Mouse (Mus musculus) telencephalon, adult 2 months (tissue): ENCODE measurements around the gene Pkd1l3.

Experiments used
- DNase-seq: peaks from one replicate; pipeline ENCODE4 v3.0.0-alpha.2; 2011; ENCODE audit warnings: low read depth, low spot score

Pkd1l3 gene

DNA sequence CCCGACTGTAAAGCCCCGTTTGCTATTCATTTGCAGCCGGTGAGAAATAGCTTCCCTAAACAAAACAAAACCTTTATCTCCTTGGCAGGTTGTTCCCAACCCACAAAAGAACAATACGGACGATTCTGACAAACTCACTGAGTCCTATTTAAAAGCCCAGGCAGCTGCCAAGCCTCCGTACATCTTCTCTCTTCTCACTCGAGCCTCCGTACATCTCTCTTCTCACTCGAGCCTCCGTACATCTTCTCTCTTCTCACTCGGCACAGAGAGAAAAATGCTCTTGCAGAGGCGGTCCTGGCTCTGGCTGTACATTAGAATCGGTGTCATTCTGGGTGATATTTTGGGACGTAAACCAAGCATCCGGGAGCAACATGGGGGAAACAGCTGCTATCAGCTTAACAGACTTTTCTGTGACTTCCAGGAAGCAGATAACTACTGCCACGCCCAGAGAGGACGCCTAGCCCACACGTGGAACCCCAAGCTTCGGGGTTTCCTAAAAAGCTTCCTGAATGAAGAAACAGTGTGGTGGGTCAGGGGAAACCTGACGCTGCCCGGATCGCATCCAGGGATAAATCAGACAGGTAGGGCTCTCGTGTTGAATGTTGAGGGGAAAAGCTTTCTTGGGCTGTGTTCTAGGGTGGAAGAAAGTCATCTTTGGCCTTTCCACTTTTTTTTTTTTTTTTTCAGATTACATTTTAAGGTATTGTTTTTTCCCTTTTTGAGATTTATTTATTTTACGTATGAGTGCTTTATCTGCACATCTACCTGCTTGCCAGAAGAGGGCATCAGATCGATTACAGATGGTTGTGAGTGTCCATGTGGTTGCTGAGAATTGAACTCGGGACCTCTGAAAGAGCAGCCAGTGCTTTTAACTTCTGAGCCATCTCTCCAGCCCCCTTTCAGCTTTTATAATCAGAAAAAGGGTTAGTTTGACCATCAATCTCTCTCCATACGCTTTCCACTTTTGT lies at the start of gene Pkd1l3:
Gene Pkd1l3 (plus strand): TSS at position 275 of the 968 bp plus-strand sequence.
- peak; percentile 39 for DNase-seq

DNA sequence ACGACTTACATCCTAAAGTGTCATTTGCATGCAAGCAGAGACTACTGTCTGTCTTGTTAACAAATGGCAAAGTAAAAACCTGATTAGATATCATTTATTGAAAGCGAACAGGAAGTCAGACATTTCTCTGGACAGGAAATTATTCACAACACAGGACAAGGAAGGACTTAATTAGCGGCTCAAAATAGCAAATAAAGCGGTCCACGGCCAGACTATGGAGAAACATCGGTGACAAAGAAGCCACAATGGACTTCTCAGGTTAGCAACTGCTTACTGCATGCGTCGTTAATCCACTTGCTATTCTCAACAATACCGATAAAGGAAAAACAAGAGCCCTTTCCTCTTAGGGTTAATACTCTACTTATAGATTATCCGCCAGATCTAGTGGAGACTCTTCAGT lies 49.6 kb upstream of the Pkd1l3 start:
- DNase-seq = no peak

DNA sequence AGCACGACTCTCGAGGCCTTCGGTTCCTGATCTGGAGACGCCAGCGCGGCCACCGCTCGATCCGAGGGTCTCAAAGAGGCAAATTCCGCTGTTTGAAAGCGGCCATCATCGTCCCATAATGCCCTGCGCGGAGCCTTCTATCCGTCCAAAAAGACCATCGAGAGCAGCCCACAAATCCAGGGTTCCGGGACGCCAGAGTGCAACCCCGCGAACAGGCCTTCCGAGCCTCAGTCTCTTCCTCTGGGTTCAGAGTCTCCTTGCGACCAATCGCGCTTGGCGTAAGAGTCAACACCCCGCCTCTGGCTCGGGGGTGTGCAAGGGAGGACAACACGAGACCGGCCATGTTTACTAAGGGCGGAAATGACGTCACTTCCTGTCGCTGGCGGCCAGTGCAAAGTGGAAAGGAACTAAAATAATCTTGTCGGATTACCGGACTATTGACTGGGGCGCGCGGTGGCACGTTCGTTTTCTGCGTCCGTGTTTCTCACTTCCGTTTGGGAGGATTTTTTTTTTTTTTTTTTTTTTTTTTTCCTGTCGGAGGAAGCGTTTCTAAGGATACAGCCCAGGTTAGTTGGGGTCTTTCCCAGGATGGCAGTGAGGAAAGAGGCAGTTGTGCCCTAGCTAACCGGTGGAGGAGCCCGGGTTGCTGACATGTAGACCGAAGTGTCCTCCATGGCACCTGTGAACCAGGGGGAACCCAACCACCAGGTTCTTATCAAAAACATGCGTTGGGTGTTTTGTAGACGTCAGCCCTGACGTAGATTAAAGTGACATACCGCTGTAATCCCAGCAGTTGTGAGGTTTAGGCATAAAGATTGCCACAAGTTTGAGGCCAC lies 48.6 kb upstream of the Pkd1l3 start, which contains the start of the genes Dhx38 and Txnl4b:
Gene Dhx38 (minus strand): TSS at position 364 of the 836 bp plus-strand sequence.
Gene Txnl4b (plus strand): TSS at position 395 of the 836 bp plus-strand sequence.
- peak; percentile 100 for DNase-seq

DNA sequence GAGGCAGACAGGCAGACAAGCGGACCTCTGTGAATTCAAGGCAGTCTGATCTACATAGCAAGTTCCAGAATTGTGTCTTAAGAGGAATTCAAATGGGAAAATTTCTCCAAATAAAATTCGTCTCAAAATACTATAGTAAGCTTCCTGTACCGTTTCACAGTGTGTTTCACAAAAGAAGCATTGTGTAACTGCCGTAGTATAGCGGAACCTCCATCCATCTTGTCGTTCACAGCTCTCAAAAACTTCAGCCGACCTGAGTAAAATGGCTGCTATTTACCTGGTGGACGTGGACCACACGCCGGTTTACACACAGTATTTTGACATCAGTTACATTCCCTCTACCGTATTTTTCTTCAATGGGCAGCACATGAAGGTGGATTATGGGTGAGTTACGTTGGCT lies 43.2 kb upstream of the Pkd1l3 start:
- no peak for DNase-seq

DNA sequence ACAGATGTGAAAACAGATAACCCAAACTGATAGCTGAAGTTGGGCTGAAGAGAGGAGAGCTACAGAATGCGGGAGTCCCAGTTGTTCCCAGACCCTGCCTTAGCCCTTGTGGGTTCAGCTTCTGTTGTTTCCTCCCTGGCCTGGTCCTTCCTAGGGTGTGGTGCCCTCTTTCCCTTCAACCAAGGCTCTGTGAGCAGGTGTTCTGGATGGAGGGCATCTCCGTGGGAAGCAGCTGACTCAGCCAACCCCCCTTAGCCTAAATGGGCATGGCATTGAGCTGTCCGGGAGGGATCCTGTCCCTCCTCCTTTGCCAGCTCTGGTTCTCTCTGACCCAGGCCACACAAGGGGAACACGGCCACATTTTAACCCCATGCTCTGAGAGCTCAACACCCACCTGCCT lies 38.0 kb upstream of the Pkd1l3 start:
- no peak for DNase-seq

DNA sequence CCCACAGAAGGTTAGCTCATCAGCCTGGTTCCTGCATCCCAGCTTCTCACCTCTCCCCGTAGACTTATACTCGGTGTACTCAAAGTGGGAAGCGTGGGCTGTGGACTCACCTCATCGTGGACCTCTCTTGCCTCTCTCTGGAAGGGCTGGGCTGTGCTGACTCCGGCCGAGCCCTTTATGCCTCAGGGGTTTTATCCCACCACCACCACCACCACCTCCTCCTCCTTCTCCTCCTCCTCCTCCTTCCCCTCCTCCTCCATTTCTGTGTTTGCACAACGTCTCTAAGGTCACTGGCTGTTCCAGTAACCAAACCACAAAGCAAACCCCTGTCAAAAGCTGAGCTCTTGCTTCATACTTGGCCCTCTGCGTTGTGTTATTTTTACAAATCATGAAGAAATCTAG lies 35.4 kb upstream of the Pkd1l3 start, which contains the start of gene Hp:
Gene Hp (minus strand): TSS at position 273 of the 402 bp plus-strand sequence.
- DNase-seq = no peak

DNA sequence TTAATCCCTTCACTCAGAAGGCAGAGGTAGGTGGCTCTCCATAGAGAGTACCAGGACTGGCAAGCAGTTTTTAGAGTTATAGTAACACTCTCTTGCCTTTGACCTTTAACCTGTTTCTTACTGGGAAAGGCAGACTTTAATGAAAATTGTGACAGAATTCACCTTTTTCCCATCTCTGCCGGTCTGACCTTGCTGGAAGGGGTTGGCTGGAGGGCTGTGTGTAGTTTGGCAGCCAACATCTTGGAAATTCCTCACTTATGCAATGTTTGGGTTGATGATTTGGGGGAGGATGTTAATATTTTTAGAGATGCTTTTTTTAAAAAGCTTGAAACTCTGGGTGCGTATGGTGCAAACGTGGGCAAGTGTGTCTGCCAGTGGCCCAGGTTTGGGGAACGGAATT lies 30.0 kb upstream of the Pkd1l3 start:
- DNase-seq = no peak

DNA sequence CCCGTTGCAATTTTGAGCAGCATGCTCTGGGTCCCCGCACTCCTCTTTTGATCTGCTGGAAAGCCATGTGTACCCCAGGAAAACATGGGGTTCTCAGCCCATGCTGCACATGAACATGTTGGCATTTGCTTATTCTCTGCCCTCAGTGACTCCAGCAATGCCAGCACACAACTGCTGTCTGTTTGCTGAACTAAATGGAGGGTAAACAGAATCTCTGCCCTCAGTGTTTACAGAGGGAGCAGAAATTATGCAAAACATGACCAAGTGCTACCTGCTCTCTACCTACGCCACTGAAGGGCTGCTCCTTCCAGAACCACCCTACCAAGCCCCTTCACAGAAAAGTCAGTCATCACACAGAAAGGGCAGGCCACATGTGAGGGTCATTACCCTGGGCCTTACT lies 29.5 kb upstream of the Pkd1l3 start:
- DNase-seq = no peak

DNA sequence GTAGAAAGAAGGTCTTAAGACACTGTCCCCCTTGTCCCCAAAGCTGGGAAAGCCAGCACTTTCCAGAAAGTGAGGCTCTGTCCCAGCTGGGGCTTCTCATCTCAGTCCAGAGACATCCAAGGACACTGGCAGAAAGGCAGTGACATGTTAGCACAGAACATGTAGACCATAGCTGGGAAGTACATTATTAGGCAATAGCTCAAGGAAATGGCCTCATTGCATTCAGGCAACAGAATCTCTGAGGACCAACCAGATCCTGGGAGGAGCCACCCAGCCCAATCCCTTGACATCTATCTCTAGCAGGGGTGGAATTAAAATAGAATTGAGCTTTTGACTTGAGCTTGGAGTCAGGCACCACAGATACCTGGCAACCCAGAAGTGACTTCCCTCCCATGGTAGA lies 28.7 kb upstream of the Pkd1l3 start:
- DNase-seq = no peak

DNA sequence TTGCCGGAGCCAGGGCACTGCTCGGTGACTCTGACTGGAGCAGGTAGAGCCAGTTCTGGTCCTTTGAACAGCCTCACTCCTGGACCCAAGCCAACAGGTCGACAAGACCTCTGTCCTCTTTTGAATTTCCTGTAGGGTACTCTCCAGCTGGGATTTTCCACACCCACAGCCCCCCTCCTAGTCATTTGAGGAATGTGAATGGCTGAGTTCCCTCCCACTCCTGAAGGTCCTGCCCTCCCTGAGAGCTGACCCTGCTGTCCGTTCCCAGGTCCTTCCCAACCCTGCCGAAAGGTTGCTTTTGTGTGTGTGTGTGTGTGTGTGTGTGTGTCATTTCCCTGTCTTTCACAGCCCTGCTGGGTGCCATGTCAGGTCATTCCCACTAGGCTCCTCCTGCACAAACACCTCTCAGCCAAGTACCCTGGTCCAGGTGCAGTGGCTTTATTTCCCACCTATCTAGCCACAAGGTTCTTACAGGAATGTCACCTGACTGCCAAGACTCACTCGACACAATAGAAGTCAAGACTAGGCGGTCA lies 27.3 kb upstream of the Pkd1l3 start:
- no peak for DNase-seq

DNA sequence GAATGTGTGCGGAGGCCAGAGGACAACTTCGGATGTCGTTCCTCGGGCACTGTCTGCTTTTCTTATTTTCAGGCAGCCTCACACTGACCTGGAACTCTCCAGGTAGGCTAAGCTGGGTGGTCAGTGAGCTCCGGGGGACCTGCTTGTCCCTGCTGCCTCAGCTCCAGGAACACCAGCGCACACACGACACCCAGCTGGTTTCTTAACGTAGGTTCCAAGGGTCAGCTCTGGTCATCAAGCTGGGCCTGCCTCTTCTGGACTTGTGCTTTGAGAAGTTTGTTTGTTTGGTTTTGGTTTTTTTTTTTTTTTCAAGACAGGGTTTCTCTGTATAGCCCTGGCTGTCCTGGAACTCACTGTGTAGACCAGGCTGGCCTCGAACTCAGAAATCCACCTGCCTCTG lies 23.4 kb upstream of the Pkd1l3 start:
- DNase-seq = no peak

DNA sequence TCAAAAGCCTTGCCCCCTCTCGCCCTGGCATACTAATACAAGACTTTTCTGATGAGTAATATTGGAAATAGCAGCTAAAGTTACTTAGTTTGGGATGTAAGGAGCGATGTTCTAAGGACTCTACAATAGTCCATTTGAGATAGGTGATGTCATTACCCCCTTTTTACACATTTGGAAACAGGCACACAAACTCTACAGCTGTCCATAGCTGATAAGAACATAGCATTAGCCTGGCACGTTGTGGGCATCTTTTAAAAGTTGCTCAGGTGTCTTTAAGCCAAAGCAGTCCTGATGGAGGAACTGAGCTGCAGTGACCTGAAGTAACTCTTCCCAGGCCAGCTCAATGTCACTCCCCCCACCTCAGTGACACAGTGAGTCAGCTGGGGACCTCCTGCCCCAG lies 22.9 kb upstream of the Pkd1l3 start:
- DNase-seq = no peak

DNA sequence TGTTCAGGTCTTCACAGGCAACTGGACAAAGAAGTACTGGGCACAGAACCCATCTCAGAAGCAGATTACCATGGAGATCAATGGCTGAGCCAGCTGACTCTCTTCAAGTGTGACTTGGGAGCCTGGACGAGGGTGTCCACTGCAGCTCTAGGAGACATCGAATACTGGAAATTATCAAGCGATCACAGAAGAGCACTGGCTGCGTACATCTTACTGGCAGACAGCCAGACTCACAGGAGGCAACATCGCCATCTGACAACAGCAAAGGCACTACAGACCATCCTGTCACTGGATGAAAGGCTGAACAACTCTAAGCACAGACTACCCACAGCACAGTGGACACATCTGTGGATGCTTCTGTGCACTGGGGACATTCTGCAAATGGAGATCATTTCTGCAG lies 22.2 kb upstream of the Pkd1l3 start:
- DNase-seq = no peak

DNA sequence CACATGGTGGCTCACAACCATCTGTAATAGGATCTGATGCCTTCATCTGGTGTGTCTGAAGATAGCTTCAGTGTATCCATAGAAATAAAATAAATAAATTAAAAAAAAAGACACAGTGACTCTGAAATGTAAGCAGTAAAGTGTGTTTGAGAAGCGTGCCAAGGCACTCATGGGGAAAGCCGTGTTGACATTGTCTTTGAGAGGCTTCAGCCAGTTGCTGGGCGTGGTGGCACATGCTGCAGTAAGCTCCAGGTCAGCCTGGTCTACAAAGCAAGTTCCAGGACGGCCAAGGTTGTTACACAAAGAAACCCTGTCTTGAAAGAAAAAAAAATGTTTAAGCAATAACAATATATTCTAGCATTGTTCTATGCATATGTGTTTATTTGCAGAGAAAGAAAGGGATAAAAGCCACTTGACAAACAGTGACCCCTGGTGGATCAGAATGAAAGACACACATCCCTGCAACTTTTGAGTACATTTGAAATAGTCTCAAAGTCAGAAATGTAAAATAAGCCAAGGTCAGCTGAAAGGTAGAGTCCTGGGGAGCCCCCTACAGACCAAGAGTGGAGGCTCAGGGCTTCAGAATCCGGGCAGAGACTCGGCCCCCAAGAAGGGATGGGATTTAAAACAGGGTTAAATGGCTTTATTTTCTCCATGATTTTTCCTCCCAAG lies 21.1 kb upstream of the Pkd1l3 start:
- no peak for DNase-seq

DNA sequence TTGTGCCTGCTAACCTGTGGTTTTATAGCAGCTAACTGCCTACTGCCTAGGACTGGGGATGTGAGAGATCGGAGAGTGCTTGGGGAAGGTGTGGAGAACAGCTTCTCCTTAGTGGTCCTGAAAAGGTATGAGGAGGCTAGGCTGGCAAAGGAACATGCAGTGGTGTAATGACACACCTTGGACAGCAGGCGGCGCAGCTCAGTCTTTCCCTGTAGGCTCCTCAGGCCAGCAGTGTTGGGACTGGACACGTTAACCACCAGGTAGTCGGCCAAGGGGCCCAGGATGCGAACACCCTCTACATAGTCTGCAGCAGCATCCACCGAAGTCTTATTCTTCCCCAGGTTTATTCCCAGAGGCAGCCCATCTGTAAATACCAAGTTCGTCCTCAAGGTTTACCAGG lies 18.5 kb upstream of the Pkd1l3 start:
- no peak for DNase-seq

DNA sequence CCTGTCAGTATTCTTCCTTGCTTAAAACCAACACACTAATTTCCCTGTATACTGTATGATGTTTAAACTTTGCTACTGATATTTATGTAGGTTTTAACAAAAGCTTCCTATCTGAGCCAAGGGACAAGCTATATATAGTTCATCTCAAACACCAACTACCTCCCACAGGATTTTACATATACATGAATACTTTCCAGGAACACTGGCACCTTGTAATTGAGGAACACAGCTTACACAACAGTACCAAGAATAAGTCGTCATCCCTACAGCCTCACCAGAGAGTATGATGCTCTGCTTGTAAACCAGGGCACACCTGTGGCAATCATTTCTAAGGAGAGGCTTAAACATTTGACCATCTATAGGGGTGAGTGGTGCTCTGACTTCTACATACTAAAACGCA lies 7.6 kb upstream of the Pkd1l3 start:
- DNase-seq = peak; percentile 51

DNA sequence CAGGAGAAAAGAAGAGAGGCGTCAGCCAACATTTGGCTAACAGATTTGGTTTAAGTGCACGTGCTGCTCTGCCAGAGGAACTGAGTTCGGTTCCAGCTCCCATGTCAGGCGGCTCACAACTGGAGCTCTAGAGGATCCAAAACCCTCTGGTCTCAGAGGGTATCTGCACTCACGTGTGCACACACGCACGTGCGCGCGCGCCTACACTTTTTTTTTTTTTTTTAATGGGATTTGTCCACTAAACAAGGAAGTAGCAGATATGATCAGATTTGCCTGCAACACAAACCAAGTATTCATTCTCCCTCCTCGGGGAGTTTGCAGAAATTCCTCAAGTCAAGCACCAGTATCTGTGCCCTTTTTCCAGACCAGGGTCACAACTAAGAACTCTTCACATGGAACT lies 6.7 kb upstream of the Pkd1l3 start:
- DNase-seq = no peak

DNA sequence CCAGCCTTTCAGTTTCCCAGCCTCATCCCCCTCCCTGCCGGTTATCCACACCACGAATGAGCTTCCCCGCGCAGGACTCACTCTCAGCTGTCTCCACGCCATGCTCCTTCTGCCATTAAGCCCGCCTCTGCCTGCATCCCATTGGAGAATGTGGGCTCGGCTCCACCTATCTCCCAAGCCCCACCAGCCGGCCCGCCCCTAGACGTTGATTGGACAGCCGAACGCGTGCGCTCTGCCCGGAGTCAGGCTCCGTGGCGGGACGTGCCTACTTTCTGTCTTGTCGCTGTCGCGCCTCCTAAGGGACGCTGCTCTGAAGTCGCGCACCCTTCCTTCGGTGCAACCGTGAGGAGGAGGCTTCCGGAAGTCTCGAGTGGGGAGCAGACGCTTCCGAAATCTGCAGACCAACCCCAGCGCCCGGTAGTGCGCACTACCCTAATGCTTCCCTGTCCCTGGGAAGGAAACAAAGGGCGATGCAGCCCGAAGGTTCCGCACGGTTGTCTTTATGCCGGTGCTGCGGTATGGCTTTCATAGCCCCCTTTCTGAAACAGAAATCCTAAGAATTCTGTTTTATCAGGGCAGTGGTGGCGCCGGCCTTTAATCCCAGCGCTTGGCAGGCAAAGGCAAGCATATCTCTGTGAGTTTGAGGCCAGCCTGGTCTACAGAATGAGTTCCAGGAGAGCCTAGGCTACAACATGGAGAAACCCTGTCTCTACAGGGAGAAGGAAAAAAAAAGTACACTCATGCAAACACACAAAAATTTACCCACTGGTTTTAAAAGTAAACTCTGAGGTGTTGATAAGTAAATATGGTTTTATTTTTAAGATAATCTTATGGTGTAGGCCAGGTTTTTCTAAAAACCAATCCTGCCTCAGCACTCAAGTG lies 5.8 kb upstream of the Pkd1l3 start, which contains the start of gene Dhodh:
Gene Dhodh (minus strand): TSS at position 403 of the 882 bp plus-strand sequence.
- DNase-seq = peak; percentile 98

DNA sequence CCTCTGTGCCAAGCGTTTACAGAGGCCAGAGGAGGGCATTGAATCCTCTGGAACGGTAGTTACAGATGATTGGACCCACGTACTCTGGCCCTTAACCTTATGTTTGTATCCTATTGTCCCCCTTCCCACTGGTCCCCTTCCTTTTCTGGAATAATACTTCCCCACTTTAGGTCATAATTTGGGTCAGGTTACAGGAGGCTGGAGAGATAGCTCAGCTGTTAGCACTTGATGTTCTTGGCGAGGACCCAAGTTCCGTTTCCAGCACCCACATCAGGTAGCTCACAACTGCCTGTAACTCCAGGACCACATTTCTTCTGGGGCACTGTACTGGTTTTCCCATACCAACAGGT lies 5.2 kb upstream of the Pkd1l3 start:
- DNase-seq = no peak

DNA sequence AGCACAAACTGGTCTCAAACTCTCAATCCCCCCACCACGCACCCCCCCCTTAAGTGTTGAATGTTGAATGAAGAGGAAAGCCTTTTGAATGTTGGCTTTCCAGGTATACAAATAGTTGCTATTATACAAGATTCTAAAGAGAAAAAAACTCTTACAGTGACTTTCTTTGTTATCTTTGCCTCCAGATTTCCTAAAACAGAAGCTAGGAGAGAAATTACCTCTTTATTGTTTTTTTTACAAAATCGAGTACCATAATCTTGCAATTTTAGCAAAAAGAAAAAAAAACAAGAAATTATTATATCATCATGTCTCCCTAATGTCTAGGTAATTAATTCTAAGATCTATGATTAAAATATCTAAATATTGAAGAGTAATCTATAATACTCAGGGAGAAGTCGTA lies 1.3 kb downstream of the Pkd1l3 start:
- DNase-seq = no peak

DNA sequence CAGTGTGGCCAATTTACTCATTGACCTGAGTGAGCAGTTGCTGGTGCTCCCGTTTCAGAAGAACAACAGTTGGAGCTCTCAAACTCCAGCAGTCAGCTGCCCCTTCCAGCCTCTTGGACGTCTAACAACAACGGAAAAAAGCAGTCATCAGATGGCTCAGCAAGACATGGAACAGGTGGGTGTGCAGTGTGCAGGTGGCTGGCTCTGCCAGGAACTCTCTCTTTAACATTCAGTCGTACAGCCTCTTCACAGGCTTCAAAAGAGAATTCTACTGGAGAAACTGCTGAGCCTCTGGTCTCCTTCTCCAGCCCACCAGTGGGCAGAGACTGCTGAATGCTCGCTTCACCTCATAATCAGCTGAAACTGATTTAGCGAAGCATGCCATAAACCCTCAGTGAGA lies 14.3 kb downstream of the Pkd1l3 start:
- DNase-seq = peak; percentile 39
